24 mouse cellular contexts compared by ENCODE assay signal in the genomic region with DNA sequence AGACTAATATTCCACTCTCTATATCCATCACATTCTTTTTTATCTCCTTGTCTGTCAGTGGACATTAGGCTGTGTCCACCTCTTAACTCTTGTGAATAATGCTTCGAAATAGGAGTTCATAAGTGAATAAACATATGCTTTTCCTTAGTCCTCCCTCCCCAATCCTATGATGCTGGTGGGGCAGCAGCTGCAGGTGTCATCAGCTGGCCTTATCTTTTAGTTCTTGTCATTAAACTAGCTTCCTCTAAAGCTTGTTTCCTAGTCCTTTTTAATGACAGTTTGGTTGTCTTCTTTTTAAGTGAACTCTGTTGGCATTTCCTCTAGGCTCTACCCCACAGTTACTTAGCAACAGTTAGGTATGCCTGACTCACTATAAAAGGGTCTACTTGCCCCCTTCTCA. TPM values are rescaled to one million over a fixed set of nuclear protein-coding genes. Genes with fewer than 3 reads are reported as not detected.
DNase-seq lines count a peak whose midpoint lies in the region; ATAC-seq and TF ChIP-seq lines count a peak whose summit lies in the region.
"Had no signal": no experiment of that assay in that cellular context is flagged by ENCODE, and none has a peak within 500 bp of the region (broad histone marks: within the 10 kb centered on the region; RNA-seq: fewer than 3 reads in every experiment).

No protein-coding gene starts in this region.

- H3K27me3 ChIP-seq in heart, adult 2 months (ENCODE audit: control insufficient read depth, insufficient read depth, low read length) = no peaks in the 10 kb centered on the region
- H3K27me3 ChIP-seq in kidney, adult 2 months (replicated peaks; ENCODE audit: control insufficient read depth, insufficient read depth, low read length) = no peaks in the 10 kb centered on the region
- H3K27me3 ChIP-seq in MEL (ENCODE audit: control insufficient read depth in 1 of 2, insufficient read depth in 2 of 2, low read length in 2 of 2) = no peaks in the 10 kb centered on the region
- H3K27me3 ChIP-seq in midbrain, embryonic 16.5 days (ENCODE audit: control insufficient read depth, insufficient read depth, low read depth, low read length) = no peaks in the 10 kb centered on the region
- H3K27me3 ChIP-seq: CH12.LX; embryonic facial prominence, embryonic 12.5 days; forebrain, embryonic 13.5 days; forebrain, embryonic 15.5 days had no signal

- no peak for TF ChIP-seq POLR2A in heart, adult 2 months (IDR thresholded peaks at IDR 0.05; ENCODE audit: insufficient read depth, low read depth, low read length)
- TF ChIP-seq POLR2A in kidney, adult 2 months (IDR thresholded peaks at IDR 0.05; ENCODE audit: low read depth, low read length) = no peak
- TF ChIP-seq POLR2A in MEL (IDR thresholded peaks at IDR 0.05; ENCODE audit: control insufficient read depth in 1 of 2, insufficient read depth in 1 of 2, low read depth in 1 of 2, low read length in 2 of 2, poor library complexity in 1 of 2) = no peak

- no peak overlapping the region for H3K9ac ChIP-seq in heart, adult 2 months (ENCODE audit: low read depth, low read length)
- H3K9ac ChIP-seq in MEL (ENCODE audit: control insufficient read depth, low read depth, low read length, poor library complexity, severe bottlenecking) = no peak overlapping the region
- no peak overlapping the region for H3K9ac ChIP-seq in midbrain, embryonic 16.5 days (ENCODE audit: low read depth, low read length)
- H3K9ac ChIP-seq: embryonic facial prominence, embryonic 12.5 days; forebrain, embryonic 13.5 days; forebrain, embryonic 15.5 days had no signal

- no peak overlapping the region for H3K4me3 ChIP-seq in gastrocnemius, adult 2 months
- no peak overlapping the region for H3K4me3 ChIP-seq in heart, adult 2 months
- H3K4me3 ChIP-seq in kidney, adult 2 months (ENCODE audit: insufficient read depth, low read depth, low read length) = no peak overlapping the region
- no peak overlapping the region for H3K4me3 ChIP-seq in MEL (ENCODE audit: control insufficient read depth in 1 of 2, insufficient read depth in 1 of 2, low read depth in 2 of 2, low read length in 2 of 2)
- H3K4me3 ChIP-seq in midbrain, embryonic 16.5 days (ENCODE audit: low read depth, low read length) = no peak overlapping the region
- H3K4me3 ChIP-seq: embryonic facial prominence, embryonic 10.5 days; embryonic facial prominence, embryonic 12.5 days; forebrain, embryonic 13.5 days; forebrain, embryonic 15.5 days had no signal

- intact Hi-C loops in gastrocnemius, adult 2 months (cut with DNase I) = no loop called here
- intact Hi-C loops in heart, adult 2 months (cut with DNase I) = loop anchor here (2.0 kb wide), 1 partner anchor 56 kb away; no protein-coding TSS in a partner anchor
- intact Hi-C loops in heart, postnatal 10 days (cut with DNase I) = no loop called here

- TF ChIP-seq CTCF in gastrocnemius, adult 2 months (IDR thresholded peaks at IDR 0.05) = no peak
- TF ChIP-seq CTCF in heart, adult 2 months (IDR thresholded peaks at IDR 0.05) = no peak
- no peak for TF ChIP-seq CTCF in kidney, adult 2 months (conservative IDR thresholded peaks at IDR 0.05; ENCODE audit: insufficient read depth, insufficient read length, low read depth, low read length)
- TF ChIP-seq CTCF in MEL (IDR thresholded peaks at IDR 0.05 in 2 of 3, conservative IDR thresholded peaks at IDR 0.05 in 1 of 3; ENCODE audit: control insufficient read depth in 1 of 3, insufficient read depth in 1 of 3, low read depth in 2 of 3, low read length in 3 of 3, poor library complexity in 1 of 3, severe bottlenecking in 1 of 3) = no peak

- no peak for TF ChIP-seq RAD21 in MEL (IDR thresholded peaks at IDR 0.05; ENCODE audit: low read depth, low read length)

- no peak for DNase-seq in gastrocnemius, adult 2 months
- no peak for DNase-seq in gastrocnemius, postnatal 4 days (ENCODE audit: low spot score in 2 of 2)
- DNase-seq in heart, adult 2 months = no peak
- DNase-seq in heart, postnatal 10 days = no peak
- DNase-seq in kidney, adult 2 months = no peak
- DNase-seq in kidney, adult 11 months = no peak
- peak; percentile 23 for DNase-seq in MEL (ENCODE audit: low read depth, low spot score)
- DNase-seq: adrenal gland, adult 2 months; adrenal gland, postnatal 10 days; adrenal gland, postnatal 25 days; B cell, adult 2 months; cerebellum, adult 11-12 months; cerebellum, adult 2 months; cerebellum, adult 9-10 months; cerebellum, postnatal 10 days; cerebellum, postnatal 25 days had no signal

- ATAC-seq in midbrain, embryonic 16.5 days = no peak
- ATAC-seq: CD4-positive, CD25-positive, alpha-beta regulatory T cell, adult 4 months; forebrain, embryonic 13.5 days; forebrain, embryonic 15.5 days had no signal

- peak; percentile 69; the same call in 1 of the 2 replicates for TF ChIP-seq EP300 in heart, adult 2 months (IDR thresholded peaks at IDR 0.05; ENCODE audit: insufficient read depth, low read depth, low read length)
- peak in 1 of 2 experiments; percentile 28; a peak in 1 of 4 replicates for TF ChIP-seq EP300 in MEL (IDR thresholded peaks at IDR 0.05; ENCODE audit: low read depth in 1 of 2, low read length in 2 of 2)

- H3K4me1 ChIP-seq in heart, adult 2 months (ENCODE audit: control insufficient read depth, insufficient read depth, low read length) = peaks cover 13% of the 10 kb centered on the region
- H3K4me1 ChIP-seq in kidney, adult 2 months (ENCODE audit: control insufficient read depth, insufficient read depth, low read length) = peaks cover 27% of the 10 kb centered on the region
- peaks cover 4 to 6% of the 10 kb centered on the region in 2 experiments; a peak in 2 of 4 replicates for H3K4me1 ChIP-seq in MEL (ENCODE audit: control insufficient read depth in 1 of 2, insufficient read depth in 2 of 2, low read length in 2 of 2)
- no peaks in the 10 kb centered on the region for H3K4me1 ChIP-seq in midbrain, embryonic 16.5 days (ENCODE audit: control insufficient read depth, insufficient read depth, low read length)
- H3K4me1 ChIP-seq: embryonic facial prominence, embryonic 10.5 days; embryonic facial prominence, embryonic 12.5 days had no signal

- no peaks in the 10 kb centered on the region for H3K9me3 ChIP-seq in MEL (replicated peaks; ENCODE audit: insufficient read depth, low read length)
- no peaks in the 10 kb centered on the region for H3K9me3 ChIP-seq in midbrain, embryonic 16.5 days (replicated peaks; ENCODE audit: control insufficient read depth, low read length, poor library complexity, severe bottlenecking)
- H3K9me3 ChIP-seq: embryonic facial prominence, embryonic 10.5 days; embryonic facial prominence, embryonic 12.5 days; forebrain, embryonic 13.5 days; forebrain, embryonic 15.5 days; G1E had no signal

- H3K79me2 ChIP-seq in heart, adult 2 months (replicated peaks; ENCODE audit: control insufficient read depth, insufficient read depth, low read length) = peaks cover 2% of the 10 kb centered on the region
- no peaks in the 10 kb centered on the region for H3K79me2 ChIP-seq in MEL (ENCODE audit: control insufficient read depth, insufficient read depth, low read length, poor library complexity)

- H3K4me2 ChIP-seq in midbrain, embryonic 16.5 days (ENCODE audit: low read length) = no peak overlapping the region
- H3K4me2 ChIP-seq: embryonic facial prominence, embryonic 12.5 days; forebrain, embryonic 13.5 days; forebrain, embryonic 15.5 days had no signal

- H3K36me3 ChIP-seq in heart, adult 2 months (ENCODE audit: control insufficient read depth, insufficient read depth, low read length) = peaks cover 23% of the 10 kb centered on the region
- H3K36me3 ChIP-seq in kidney, adult 2 months (ENCODE audit: control insufficient read depth, insufficient read depth, low read length) = no peaks in the 10 kb centered on the region
- 0 out of 4 replicates have a peak, but pooled peaks cover 0 to 2% of the 10 kb centered on the region in 2 experiments for H3K36me3 ChIP-seq in MEL (ENCODE audit: control insufficient read depth in 1 of 2, insufficient read depth in 2 of 2, low read length in 2 of 2)
- no peaks in the 10 kb centered on the region for H3K36me3 ChIP-seq in midbrain, embryonic 16.5 days (ENCODE audit: control insufficient read depth, insufficient read depth, low read length)
- H3K36me3 ChIP-seq: embryonic facial prominence, embryonic 10.5 days; embryonic facial prominence, embryonic 12.5 days; forebrain, embryonic 15.5 days; G1E had no signal

- 50% methylated on average over 1 of the region's 1 CpGs for WGBS in heart, adult 2 months
- 87% methylated on average over 1 of the region's 1 CpGs for WGBS in kidney, adult 2 months
- 85% methylated on average over 1 of the region's 1 CpGs for WGBS in midbrain, embryonic 16.5 days

- peak overlapping the region; percentile 62 for H3K27ac ChIP-seq in gastrocnemius, adult 2 months
- H3K27ac ChIP-seq in heart, adult 2 months = peak overlapping the region; percentile 54
- H3K27ac ChIP-seq in kidney, adult 2 months (ENCODE audit: insufficient read depth, low read depth, low read length) = peak overlapping the region; percentile 65; the same call in 1 of the 2 replicates
- no peak overlapping the region for H3K27ac ChIP-seq in MEL (ENCODE audit: control insufficient read depth, low read depth, low read length)
- H3K27ac ChIP-seq in midbrain, embryonic 16.5 days (ENCODE audit: low read length) = no peak overlapping the region
- H3K27ac ChIP-seq: embryonic facial prominence, embryonic 10.5 days; embryonic facial prominence, embryonic 12.5 days; forebrain, embryonic 13.5 days; forebrain, embryonic 15.5 days had no signal

TF ChIP-seq in MEL, 35 proteins besides CTCF, POLR2A, EP300 and RAD21:
- TF ChIP-seq GATA1 (IDR thresholded peaks at IDR 0.05; ENCODE audit: low read depth, low read length) = peak; percentile 24; the same call in 1 of the 2 replicates
- TF ChIP-seq SIN3A (IDR thresholded peaks at IDR 0.05; ENCODE audit: low read length) = peak; percentile 58; the same call in 1 of the 2 replicates
- no peak for TF ChIP-seq MXI1 (IDR thresholded peaks at IDR 0.05; ENCODE audit: low read depth, low read length)
- peak; percentile 71 for TF ChIP-seq ETS1 (IDR thresholded peaks at IDR 0.05; ENCODE audit: low read depth, low read length)
- TF ChIP-seq TCF12 (IDR thresholded peaks at IDR 0.05; ENCODE audit: low read depth, low read length) = 0 out of 2 replicates have a peak, but pooled peaks have one; percentile 21

RNA-seq across cellular contexts. Expression of a gene that starts 57.9 kb away (rescaled TPM):
- 10 to 100 TPM; 24.9 to 25.3 TPM for total RNA-seq in gastrocnemius, adult 2 months (2021)
- total RNA-seq in gastrocnemius, postnatal 4 days (2021) = 10 to 100 TPM; 83.0 to 96.6 TPM
- 10 to 100 TPM; 56.4 to 67.2 TPM for total RNA-seq in heart, adult 2 months (2021)
- polyA plus RNA-seq in heart, adult 2 months (2012; rRNA removed) = 45.8 and 66.5 TPM in 2 replicates
- 10 to 100 TPM; 97.2 to 99.0 TPM for total RNA-seq in heart, postnatal 10 days (2021)
- 33.1 and 38.2 TPM in 2 replicates for polyA plus RNA-seq in kidney, adult 2 months (2012; rRNA removed)
- total RNA-seq in MEL (2012; rRNA removed) = 15.2 and 15.4 TPM in 2 replicates
- 10 to 100 TPM in 1 of 2 experiments, not detected in 1; 27.5 TPM for polyA plus RNA-seq in MEL (2012; ENCODE audit: insufficient read depth in 1 of 2, insufficient read length in 2 of 2, low read depth in 1 of 2, low replicate concordance in 2 of 2, missing spikeins in 1 of 2)
- polyA plus RNA-seq in midbrain, embryonic 16.5 days (2015; fragmentation: Nextera tagmentation; extraction: Ambion mirVana) = 52.1 and 57.3 TPM in 2 replicates

Comparison
In these comparisons a context has a peak if more than half of its experiments do, and no peak if none do; other contexts are left out.
1. H3K27ac ChIP-seq: peak in gastrocnemius, adult 2 months (single experiment), heart, adult 2 months (single experiment) and kidney, adult 2 months (single experiment); none in MEL (single experiment) and midbrain, embryonic 16.5 days (single experiment).